ENCODE assay signal across 8 mouse cellular contexts in genomic region chr11:50024445-50024832, GRCm38 (mm10). TPM values are rescaled to one million over a fixed set of nuclear protein-coding genes. Genes with fewer than 3 reads are reported as not detected.
DNase-seq lines count a peak whose midpoint lies in the region; ATAC-seq and TF ChIP-seq lines count a peak whose summit lies in the region.

No protein-coding gene starts in this region.

- no peaks in the 10 kb centered on the region for H3K9me3 ChIP-seq in heart, embryonic 13.5 days
- no peaks in the 10 kb centered on the region for H3K9me3 ChIP-seq in MEL (replicated peaks; ENCODE audit: insufficient read depth, low read length)
- no peaks in the 10 kb centered on the region for H3K9me3 ChIP-seq in hindbrain, embryonic 10.5 days
- no peaks in the 10 kb centered on the region for H3K9me3 ChIP-seq in midbrain, embryonic 10.5 days (replicated peaks)

- no peak for TF ChIP-seq CTCF in MEL (IDR thresholded peaks at IDR 0.05 in 2 of 3, conservative IDR thresholded peaks at IDR 0.05 in 1 of 3; ENCODE audit: control insufficient read depth in 1 of 3, insufficient read depth in 1 of 3, low read depth in 2 of 3, low read length in 3 of 3, poor library complexity in 1 of 3, severe bottlenecking in 1 of 3)

- H3K9ac ChIP-seq in heart, embryonic 13.5 days: no peak overlapping the region
- peak overlapping the region; percentile 82 for H3K9ac ChIP-seq in MEL (ENCODE audit: control insufficient read depth, low read depth, low read length, poor library complexity, severe bottlenecking)

- ATAC-seq in heart, embryonic 13.5 days (ENCODE audit: extremely low read depth, insufficient number of reproducible peaks, low FRiP score, low TSS enrichment): no peak

- H3K27ac ChIP-seq in heart, embryonic 13.5 days (replicated peaks): no peak overlapping the region
- no peak overlapping the region for H3K27ac ChIP-seq in MEL (ENCODE audit: control insufficient read depth, low read depth, low read length)
- H3K27ac ChIP-seq in hindbrain, embryonic 10.5 days: peak overlapping the region; percentile 98
- peak overlapping the region; percentile 98; the same call in 1 of the 2 replicates for H3K27ac ChIP-seq in midbrain, embryonic 10.5 days (replicated peaks)

- intact Hi-C loops in left cerebral cortex, postnatal 14 days (cut with DNase I): no loop called here

- H3K79me2 ChIP-seq in MEL (ENCODE audit: control insufficient read depth, insufficient read depth, low read length, poor library complexity): peaks cover 29% of the 10 kb centered on the region

- H3K36me3 ChIP-seq in heart, embryonic 13.5 days: no peaks in the 10 kb centered on the region
- peaks cover 0 to 40% of the 10 kb centered on the region in 2 experiments; a peak in 3 of 4 replicates for H3K36me3 ChIP-seq in MEL (ENCODE audit: control insufficient read depth in 1 of 2, insufficient read depth in 2 of 2, low read length in 2 of 2)
- no peaks in the 10 kb centered on the region for H3K36me3 ChIP-seq in hindbrain, embryonic 10.5 days
- no peaks in the 10 kb centered on the region for H3K36me3 ChIP-seq in midbrain, embryonic 10.5 days

- H3K27me3 ChIP-seq in heart, embryonic 13.5 days (replicated peaks): peaks cover 11% of the 10 kb centered on the region
- H3K27me3 ChIP-seq in MEL (ENCODE audit: control insufficient read depth in 1 of 2, insufficient read depth in 2 of 2, low read length in 2 of 2): no peaks in the 10 kb centered on the region
- H3K27me3 ChIP-seq in hindbrain, embryonic 10.5 days (ENCODE audit: insufficient read depth, poor library complexity, severe bottlenecking): peaks cover 15% of the 10 kb centered on the region
- H3K27me3 ChIP-seq in midbrain, embryonic 10.5 days (ENCODE audit: low read depth, poor library complexity, severe bottlenecking): peaks cover 25% of the 10 kb centered on the region

- peak overlapping the region; percentile 93 for H3K4me3 ChIP-seq in heart, embryonic 13.5 days
- H3K4me3 ChIP-seq in MEL (ENCODE audit: control insufficient read depth in 1 of 2, insufficient read depth in 1 of 2, low read depth in 2 of 2, low read length in 2 of 2): peak overlapping the region in 1 of 2 experiments; percentile 88; a peak in 2 of 4 replicates
- peak overlapping the region; percentile 79 for H3K4me3 ChIP-seq in hindbrain, embryonic 10.5 days
- H3K4me3 ChIP-seq in midbrain, embryonic 10.5 days: peak overlapping the region; percentile 89

- no peak for DNase-seq in heart, adult 9 months (ENCODE audit: low spot score in 2 of 2)
- DNase-seq in MEL (ENCODE audit: low read depth, low spot score): no peak
- DNase-seq in hindbrain, embryonic 10.5 days (ENCODE audit: low spot score): no peak
- DNase-seq in midbrain, embryonic 10.5 days (ENCODE audit: low spot score): no peak
- no peak for DNase-seq in adrenal gland, postnatal 36 days
- DNase-seq in cerebellum, postnatal 36 days: no peak
- DNase-seq in left cerebral cortex, postnatal 14 days (ENCODE audit: low spot score in 2 of 2): no peak

- TF ChIP-seq POLR2A in MEL (IDR thresholded peaks at IDR 0.05; ENCODE audit: control insufficient read depth in 1 of 2, insufficient read depth in 1 of 2, low read depth in 1 of 2, low read length in 2 of 2, poor library complexity in 1 of 2): 0 out of 4 replicates have a peak, but pooled peaks of 1 of the 2 experiments have one; percentile 30

- TF ChIP-seq RAD21 in MEL (IDR thresholded peaks at IDR 0.05; ENCODE audit: low read depth, low read length): no peak

- WGBS in heart, embryonic 13.5 days: 62% methylated on average over 6 of the region's 6 CpGs
- 63% methylated on average over 6 of the region's 6 CpGs for WGBS in hindbrain, embryonic 10.5 days
- WGBS in midbrain, embryonic 10.5 days: 67% methylated on average over 6 of the region's 6 CpGs

- peaks cover 38% of the 10 kb centered on the region for H3K4me1 ChIP-seq in heart, embryonic 13.5 days
- peaks cover 18% of the 10 kb centered on the region in 2 experiments for H3K4me1 ChIP-seq in MEL (ENCODE audit: control insufficient read depth in 1 of 2, insufficient read depth in 2 of 2, low read length in 2 of 2)
- H3K4me1 ChIP-seq in hindbrain, embryonic 10.5 days (replicated peaks): peaks cover 37% of the 10 kb centered on the region
- H3K4me1 ChIP-seq in midbrain, embryonic 10.5 days: peaks cover 36% of the 10 kb centered on the region

- peak overlapping the region; percentile 90 for H3K4me2 ChIP-seq in heart, embryonic 13.5 days

- TF ChIP-seq EP300 in MEL (IDR thresholded peaks at IDR 0.05; ENCODE audit: low read depth in 1 of 2, low read length in 2 of 2): no peak

TF ChIP-seq in MEL, 35 proteins besides CTCF, POLR2A, EP300 and RAD21:
- TF ChIP-seq E2F4 (IDR thresholded peaks at IDR 0.05; ENCODE audit: borderline replicate concordance, low read depth, low read length): no peak
- no peak for TF ChIP-seq SIN3A (IDR thresholded peaks at IDR 0.05; ENCODE audit: low read length)
- no peak for TF ChIP-seq MYC (IDR thresholded peaks at IDR 0.05; ENCODE audit: low read depth, low read length)
- no peak for TF ChIP-seq UBTF (IDR thresholded peaks at IDR 0.05; ENCODE audit: borderline replicate concordance, insufficient read depth, low read depth, low read length)
- no peak for TF ChIP-seq POLR2AphosphoS5 (IDR thresholded peaks at IDR 0.05; ENCODE audit: borderline replicate concordance, low read depth, low read length)
- no peak for TF ChIP-seq MYB (IDR thresholded peaks at IDR 0.05; ENCODE audit: low read depth, low read length)
- TF ChIP-seq ZKSCAN1 (IDR thresholded peaks at IDR 0.05; ENCODE audit: low read depth, low read length): no peak

RNA-seq across cellular contexts. Expression of gene Rnf130, which starts 0.7 kb away (rescaled TPM):
- polyA plus RNA-seq in heart, embryonic 13.5 days (2015; fragmentation: Nextera tagmentation; extraction: Ambion mirVana): 25.7 and 29.6 TPM in 2 replicates
- 78.2 and 81.1 TPM in 2 replicates for total RNA-seq in MEL (2012; rRNA removed)
- 100 to 1,000 TPM in 1 of 2 experiments, 10 to 100 TPM in 1; 59.5 to 507 TPM for polyA plus RNA-seq in MEL (2012; ENCODE audit: insufficient read depth in 1 of 2, insufficient read length in 2 of 2, low read depth in 1 of 2, low replicate concordance in 2 of 2, missing spikeins in 1 of 2)
- polyA plus RNA-seq in hindbrain, embryonic 10.5 days (2016; fragmentation: Nextera tagmentation; extraction: Ambion mirVana): 59.1 and 62.4 TPM in 2 replicates
- polyA plus RNA-seq in midbrain, embryonic 10.5 days (2016; fragmentation: Nextera tagmentation; extraction: Ambion mirVana): 60.5 and 64.4 TPM in 2 replicates
- 10 to 100 TPM; 90.3 to 98.0 TPM for total RNA-seq in adrenal gland, postnatal 36 days (2021)
- 100 to 1,000 TPM in 1 of 2 experiments, 10 to 100 TPM in 1; 95.7 to 106 TPM for total RNA-seq in left cerebral cortex, postnatal 14 days (2021)

Comparison
In these comparisons a context has a peak if more than half of its experiments do, and no peak if none do; other contexts are left out.
1. H3K27ac ChIP-seq: peak in hindbrain, embryonic 10.5 days (single experiment) and midbrain, embryonic 10.5 days (single experiment); none in heart, embryonic 13.5 days (single experiment) and MEL (single experiment).